Mouse (Mus musculus) gastrocnemius, postnatal 25 days (tissue): ENCODE data around the gene Dleu7. TPM values are rescaled to one million over a fixed set of nuclear protein-coding genes. Genes with fewer than 3 reads are reported as not detected.
A peak's percentile ranks its signal among the peaks of the same experiment; 100 is the strongest.

ENCODE experiments used
- DNase-seq: peaks from one replicate; pipeline ENCODE4 v3.0.0; 2022
- long read RNA-seq, 2 experiments: library from polyadenylated mRNA; stranded (forward); transcript quantifications; one replicate each; pipeline ENCODE4 v2.0.0; 2021
- total RNA-seq, 2 experiments: library from RNA; stranded (reverse); gene quantifications; 1 replicate in 1 of 2; 2 replicates in 1 of 2; pipeline ENCODE4 v1.2.3; 2021

The Dleu7 gene
- not detected for total RNA-seq
- long read RNA-seq, experiment 1, partial matches to known transcripts, result 0 of 1 reads
- long read RNA-seq, experiment 1, other reads (novel, unspliced or antisense), result 0 of 1 reads
- long read RNA-seq, experiment 2, result 0 reads

DNA sequence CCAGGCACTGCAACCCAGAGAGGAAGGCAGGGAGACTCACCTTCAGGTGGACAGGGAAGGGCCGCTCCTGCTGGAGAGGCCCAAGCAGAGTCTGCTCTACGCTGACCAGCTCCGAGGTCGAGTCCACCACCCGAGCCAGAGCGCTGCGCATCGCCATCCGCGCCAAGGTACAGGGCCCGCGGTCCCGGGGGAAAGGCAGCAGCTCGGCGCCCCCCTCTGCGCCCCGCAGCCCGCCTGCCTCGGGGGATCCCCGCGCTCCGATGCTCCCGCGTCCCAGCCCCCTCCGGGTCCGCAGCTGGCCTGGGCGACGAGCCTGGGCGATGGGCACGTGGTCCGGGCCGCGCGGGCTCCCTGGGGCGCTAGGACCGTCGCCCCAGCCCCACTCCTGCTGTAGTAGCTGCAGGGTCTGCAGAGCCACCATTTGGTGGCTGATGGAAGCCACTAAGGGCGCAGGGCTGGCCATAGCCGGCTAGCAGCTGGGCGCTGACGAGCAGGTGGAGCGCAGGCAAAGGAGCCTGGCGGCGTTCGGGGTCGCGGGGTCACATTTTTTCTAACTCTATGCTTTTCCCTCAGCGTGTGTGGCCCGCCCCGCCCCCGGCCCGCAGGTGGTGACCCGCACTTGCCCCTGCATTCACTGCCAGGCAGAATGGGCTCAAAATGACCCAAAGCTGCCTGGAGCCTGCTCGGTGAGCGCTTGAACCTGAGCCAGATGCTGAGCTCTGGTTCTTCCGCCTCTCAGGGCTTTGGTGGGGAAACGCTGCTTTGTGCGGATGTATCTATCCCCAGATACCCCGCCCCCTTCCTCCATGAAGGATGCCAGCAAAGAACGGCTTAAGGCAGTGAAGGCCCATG is at the start of gene Dleu7, which contains the start of gene Rnaseh2b:
TSS of gene Dleu7 (minus strand) at position 560 of the 852 bp plus-strand sequence.
TSS of gene Rnaseh2b (plus strand) at position 102 of the 852 bp plus-strand sequence.
- DNase-seq, result peak; percentile 11

DNA sequence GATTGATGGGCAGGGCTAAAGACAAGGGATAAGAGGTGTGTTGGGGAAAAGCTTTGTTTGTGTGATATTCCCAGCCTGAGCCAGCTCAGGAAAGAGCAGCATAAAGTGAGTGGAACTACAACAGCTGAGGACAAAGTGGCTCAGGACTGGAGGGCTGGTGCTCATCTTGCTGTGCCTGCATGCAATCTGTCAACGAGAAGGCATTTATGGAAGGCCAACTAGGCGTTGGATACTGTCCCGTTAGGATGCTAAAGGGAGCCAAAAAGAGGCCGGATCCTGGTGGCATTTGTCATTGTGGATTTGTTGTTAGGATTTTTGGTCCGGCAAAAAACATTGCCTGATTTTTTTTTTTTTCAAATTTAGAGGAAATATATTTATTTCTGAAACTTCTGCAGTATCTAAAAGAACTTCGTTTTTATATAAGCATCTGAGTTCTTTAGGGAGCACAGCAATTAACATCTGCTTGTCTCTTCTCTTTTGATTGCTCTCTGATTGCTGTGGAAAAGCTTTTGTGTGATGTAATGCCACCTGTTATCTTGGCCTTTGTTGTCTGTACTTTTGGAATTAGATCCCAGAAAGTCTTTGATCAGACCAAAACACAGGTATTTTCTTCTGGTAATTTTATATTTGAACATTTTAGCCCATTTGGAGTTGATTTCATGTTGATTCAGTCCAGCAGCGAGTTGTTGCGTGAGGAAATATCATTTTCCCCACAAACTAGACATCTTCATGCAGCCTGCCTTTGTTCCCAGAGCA is 49.2 kb upstream of the Dleu7 start:
- no peak for DNase-seq

GRCm38 (mm10) chr14:62339196-62339595 is 46.3 kb upstream of the Dleu7 start:
- no peak for DNase-seq

DNA sequence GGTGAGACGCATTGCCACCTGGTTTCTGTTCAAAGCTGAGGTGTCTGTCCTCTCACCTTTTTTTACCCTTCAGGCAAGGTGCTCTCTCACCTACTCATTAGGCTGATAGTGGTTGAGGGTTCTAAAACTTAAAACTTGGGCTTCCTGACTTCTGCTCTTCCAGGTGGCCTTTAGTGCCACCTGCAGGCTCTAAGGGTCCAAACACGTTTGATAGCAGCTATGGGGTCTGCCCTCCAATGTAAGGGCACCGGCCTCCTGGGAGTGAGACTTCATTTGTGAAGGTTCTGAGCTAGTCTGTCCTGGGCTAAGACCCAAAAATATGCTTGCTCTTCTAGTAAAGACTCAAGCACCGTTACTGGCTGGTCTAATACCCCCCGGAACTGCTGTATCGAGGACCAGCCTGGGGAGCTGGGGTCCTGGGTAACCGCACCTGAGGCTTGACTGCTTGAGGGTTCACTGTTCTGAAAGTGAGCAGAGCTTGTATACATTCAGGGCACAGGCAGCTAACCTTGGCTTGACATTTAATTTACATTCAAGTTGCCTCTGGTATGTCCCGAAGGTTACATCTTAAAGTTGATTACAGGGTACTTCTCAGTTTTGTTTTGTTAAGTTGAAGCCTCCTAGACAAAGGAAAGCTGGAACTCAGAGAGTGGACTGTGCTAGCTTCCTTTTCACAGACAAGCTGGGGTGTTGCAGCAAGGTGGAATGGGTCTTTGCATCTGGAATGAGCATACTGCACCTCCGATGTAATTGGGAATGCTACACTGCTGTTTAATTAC is 41.3 kb upstream of the Dleu7 start:
- DNase-seq, result no peak

- peak; percentile 86 for DNase-seq
Measured at GRCm38 (mm10) chr14:62331866-62332619, 39.2 kb upstream of the Dleu7 start.

DNA sequence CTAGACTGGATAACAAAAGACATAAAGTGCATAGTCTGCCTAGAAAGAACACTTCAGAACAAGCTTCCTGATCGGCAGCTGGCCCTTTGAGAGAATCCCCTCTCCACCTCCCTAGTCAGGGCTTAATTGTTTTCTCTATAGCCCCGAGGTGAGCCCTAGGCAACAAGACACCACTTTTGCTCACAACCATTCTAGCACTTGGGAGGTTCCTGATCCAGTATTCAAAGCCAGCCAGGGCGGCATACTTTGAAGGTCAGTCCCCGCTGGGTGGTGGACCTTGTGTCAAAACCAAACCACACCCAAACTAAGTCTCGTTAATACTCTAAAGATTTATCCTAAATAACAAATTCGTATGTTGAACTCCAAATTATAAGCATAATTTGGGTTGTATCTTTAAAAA is 38.6 kb upstream of the Dleu7 start:
- DNase-seq, result no peak

DNA sequence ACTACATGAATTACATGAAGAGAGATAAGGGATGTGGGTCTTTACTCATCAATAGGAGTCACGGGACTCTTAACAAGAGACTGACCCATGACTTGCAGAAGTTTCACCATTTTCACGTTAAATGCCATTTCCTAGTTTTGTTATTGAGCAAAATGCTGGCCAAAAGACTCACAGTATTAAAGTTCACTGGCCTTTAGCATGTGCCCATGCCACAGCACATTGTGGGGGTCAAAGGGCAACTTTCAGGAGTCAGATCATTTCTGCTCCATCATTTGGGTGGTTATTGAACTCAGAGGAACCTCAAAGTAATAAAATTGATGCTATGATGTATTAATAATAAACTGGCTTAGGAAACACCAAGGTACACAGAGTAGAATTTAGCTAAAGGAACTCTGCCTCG is 36.8 kb upstream of the Dleu7 start:
- no peak for DNase-seq

DNA sequence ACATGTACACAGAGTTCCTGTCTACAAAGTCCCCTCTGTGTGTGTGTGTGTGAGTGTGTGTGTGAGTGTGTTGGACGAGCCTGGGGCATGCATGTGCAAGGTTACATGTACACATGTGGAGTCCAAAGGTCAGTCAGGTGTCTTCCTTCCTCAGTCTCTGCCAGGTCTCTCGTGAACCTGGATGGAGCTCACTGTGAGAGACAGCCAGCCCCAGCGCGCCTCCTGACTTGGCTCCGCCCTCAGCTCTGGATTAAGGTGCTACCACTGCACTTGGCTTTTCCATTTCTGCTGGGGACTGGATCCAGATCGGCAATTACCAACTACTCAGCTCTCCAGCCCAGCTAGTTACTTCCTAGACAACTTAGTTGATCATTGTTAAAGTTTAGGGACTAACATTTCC is 35.8 kb upstream of the Dleu7 start:
- no peak for DNase-seq

- no peak for DNase-seq
Measured at GRCm38 (mm10) chr14:62327171-62327570, 34.3 kb upstream of the Dleu7 start.

- DNase-seq, result no peak
Measured at GRCm38 (mm10) chr14:62326026-62326425, 33.2 kb upstream of the Dleu7 start.

DNA sequence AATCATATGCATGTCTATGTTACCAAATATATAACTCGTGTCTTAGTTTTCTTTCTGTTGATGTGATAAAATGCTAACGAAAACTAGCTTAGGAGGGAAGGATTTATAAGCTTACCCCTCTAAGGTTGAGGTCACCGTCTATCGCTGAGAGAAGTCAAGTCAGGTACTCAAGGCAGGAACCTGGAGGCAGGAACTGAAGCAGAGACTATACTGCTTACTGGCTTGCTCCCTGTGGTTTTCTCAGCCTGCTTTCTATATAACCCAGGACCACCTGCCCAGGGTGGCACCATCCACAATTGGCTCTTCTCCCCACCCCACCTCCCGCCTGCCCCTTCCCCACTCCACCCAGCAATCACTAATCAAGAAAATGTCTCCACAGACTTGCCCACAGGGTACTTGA is 32.1 kb upstream of the Dleu7 start:
- DNase-seq, result no peak

DNA sequence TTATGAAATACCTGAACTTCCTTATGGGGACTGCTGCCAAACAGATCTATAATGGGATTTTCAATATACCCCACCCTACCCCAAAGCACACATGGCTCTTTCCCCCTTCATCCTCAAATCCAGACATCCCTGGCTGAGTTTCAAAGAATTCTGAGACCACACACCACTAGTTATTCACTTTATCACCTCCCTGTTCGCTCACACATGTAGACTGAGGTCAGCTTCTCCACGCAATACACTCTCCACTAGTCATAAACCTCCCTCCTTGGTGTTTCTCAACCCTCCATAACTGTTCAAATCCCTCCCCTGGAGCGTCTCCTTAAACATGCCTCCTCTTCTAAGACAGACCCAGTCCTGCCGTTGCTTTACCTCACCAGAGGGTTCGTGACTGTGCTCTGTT is 30.6 kb upstream of the Dleu7 start:
- no peak for DNase-seq

GRCm38 (mm10) chr14:62322581-62323344 is 29.9 kb upstream of the Dleu7 start:
- peak; percentile 19 for DNase-seq

GRCm38 (mm10) chr14:62311672-62312071 is 18.8 kb upstream of the Dleu7 start:
- DNase-seq, result no peak

DNA sequence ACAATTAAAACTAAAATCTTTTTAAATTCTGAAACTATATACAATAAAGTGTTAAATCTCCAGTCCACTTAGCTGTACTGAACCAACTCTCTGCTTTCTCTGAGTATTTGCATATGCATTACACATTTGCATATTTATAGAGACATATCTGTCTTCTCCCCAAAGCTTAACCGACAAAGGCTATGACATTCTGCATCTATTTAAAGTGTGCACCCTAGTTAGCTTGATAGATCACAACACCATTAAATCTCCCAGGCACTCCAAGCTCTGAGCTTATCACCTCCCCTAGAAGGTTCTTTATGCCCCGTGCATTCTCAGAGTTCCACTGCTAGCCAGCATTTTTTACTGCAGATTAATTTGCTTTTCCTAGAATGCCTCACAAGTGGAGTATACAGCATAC is 16.2 kb upstream of the Dleu7 start:
- no peak for DNase-seq

DNA sequence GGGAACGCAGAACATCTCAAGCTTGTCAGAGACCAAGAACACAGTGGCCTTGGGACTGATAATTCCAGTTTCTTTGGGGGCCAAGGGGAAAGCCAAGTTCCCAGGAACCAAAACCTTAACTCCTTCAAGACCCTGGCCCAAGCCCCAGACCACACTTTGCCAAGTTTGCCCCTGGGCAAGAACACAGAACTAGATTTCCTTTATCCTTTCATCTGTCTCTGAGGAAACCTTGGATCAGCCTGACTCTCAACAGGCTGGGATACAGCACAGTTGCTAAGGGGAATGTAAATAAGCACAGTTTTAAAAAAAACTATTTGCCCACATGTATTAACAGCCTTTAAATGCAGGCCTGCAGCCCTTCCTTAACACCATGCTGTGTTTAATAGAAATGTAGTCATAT is 14.7 kb upstream of the Dleu7 start:
- no peak for DNase-seq

DNA sequence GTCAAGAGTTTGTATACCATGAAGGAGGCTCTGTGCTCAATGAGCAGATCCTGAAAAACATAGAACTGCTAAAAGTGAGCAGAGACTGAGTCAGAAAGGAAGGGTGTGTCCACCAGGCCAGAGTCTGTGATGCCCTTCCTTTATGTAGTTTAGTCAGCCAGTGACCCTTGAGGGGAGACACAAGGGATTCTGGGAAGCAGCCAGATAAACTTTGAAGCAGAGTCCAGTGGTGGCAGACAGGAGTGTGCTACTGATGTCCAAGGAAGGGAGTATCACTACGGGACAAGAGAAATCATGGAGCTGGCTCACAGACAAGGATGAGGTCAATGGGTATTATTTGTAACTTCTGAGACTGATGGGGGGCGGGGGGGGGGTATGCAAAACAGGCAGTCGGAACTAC is 7.2 kb upstream of the Dleu7 start:
- DNase-seq, result no peak

- no peak for DNase-seq
Measured at GRCm38 (mm10) chr14:62298808-62299207, 6.0 kb upstream of the Dleu7 start.

GRCm38 (mm10) chr14:62292166-62292487 is 720 bp downstream of the Dleu7 start:
- DNase-seq, result no peak

DNA sequence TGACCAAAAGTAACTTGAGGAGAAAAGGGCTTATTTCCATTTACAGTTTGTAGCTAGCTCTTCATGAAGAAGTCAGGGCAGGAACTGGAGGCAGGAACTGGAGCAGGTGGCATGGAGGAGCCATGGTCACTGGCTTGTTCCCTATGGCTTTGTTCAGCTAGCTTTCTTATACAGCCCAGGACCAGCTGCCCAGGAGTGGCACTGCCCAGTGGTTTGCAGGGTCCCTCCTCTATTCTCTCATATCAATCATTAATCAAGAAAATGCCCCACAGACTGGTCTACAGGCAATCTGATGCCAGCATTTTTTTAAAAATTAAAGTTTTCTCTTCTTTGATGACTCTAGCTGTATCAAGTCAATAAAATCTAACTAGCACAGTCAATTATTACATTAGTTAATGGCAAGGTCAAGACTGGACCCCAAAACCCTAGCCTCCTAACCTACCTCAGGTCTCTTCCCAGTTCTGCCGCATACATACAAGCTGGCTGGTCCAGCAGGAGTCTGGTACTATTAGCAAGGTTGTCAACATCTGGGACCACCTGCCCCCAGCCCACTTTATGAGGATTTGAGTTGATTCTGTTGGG is 1.4 kb downstream of the Dleu7 start:
- DNase-seq, result no peak

DNA sequence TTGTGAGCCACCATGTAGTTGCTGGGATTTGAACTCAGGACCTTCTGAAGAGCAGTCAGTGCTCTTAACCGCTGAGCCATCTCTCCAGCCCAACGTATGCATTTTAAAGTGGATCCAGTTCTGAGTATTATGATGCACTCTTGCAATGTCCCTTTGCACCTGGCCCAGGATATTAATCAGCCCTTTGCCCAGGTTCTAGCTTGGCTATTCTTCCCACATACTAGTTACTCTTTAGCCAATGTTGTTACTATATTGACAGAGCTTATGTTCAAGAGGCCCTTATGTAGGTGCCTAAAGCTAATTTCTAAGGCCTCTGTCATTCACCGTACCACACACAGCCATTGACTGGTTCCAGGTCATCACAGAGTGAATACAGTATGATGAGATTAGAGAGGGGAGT is 4.1 kb downstream of the Dleu7 start:
- no peak for DNase-seq
